Mouse (Mus musculus) limb, embryonic 12.5 days (tissue): Measurements from ENCODE around the gene BC049730. TPM values are rescaled to one million over a fixed set of nuclear protein-coding genes. Genes with fewer than 3 reads are reported as not detected.
A peak's percentile ranks its signal among the peaks of the same experiment; 100 is the strongest.
"Not testable (repeated sequence)": the region's sequence is repeated elsewhere in the genome, so short reads cannot be mapped to it uniquely, and the experiment has no call there.

Experiments used
- ATAC-seq: fragments of 200-750 bp; cut with Nextera tagmentation; 2 replicates; pipeline ENCODE4 v1.8.0; 2017; ENCODE audit warnings: low read depth, moderate TSS enrichment; ENCODE audit not compliant: insufficient number of reproducible peaks, insufficient read depth, low FRiP score, low TSS enrichment
- H3K27ac ChIP-seq: fragments of 300-500 bp; sonication (generic); 2 replicates; pipeline ENCODE4 v1.5.1; 2016; ENCODE audit warnings: mild to moderate bottlenecking, moderate library complexity
- H3K27me3 ChIP-seq: fragments of 300-500 bp; sonication (generic); 2 replicates; pipeline ENCODE4 v1.6.1; 2016; ENCODE audit warnings: mild to moderate bottlenecking, moderate library complexity
- H3K36me3 ChIP-seq: fragments of 300-500 bp; sonication (generic); 2 replicates; pipeline ENCODE4 v1.6.1; 2016; ENCODE audit warnings: mild to moderate bottlenecking, moderate library complexity
- H3K4me1 ChIP-seq: fragments of 300-500 bp; sonication (generic); replicated peaks from 2 replicates; pipeline ENCODE4 v1.6.1; 2016
- H3K4me2 ChIP-seq: fragments of 300-500 bp; sonication (generic); 2 replicates; pipeline ENCODE4 v1.6.1; 2016; ENCODE audit warnings: mild to moderate bottlenecking, moderate library complexity
- H3K4me3 ChIP-seq: fragments of 300-500 bp; sonication (generic); replicated peaks from 2 replicates; pipeline ENCODE4 v1.5.1; 2016; ENCODE audit warnings: mild to moderate bottlenecking
- H3K9ac ChIP-seq: fragments of 300-500 bp; sonication (generic); replicated peaks from 2 replicates; pipeline ENCODE4 v1.6.1; 2016; ENCODE audit warnings: mild to moderate bottlenecking, moderate library complexity
- H3K9me3 ChIP-seq: fragments of 300-500 bp; sonication (generic); 2 replicates; pipeline ENCODE4 v1.6.1; 2016; ENCODE audit warnings: mild to moderate bottlenecking, moderate library complexity
- WGBS: fragments of 180-500 bp; shearing (Covaris S2); methylation state at CpG from one replicate; pipeline ENCODE4 v1.1.7; 2016; 5-methylcytosine and 5-hydroxymethylcytosine counted together
- polyA plus RNA-seq: library from polyadenylated mRNA; unstranded; fragments of >200 nt; fragmentation: Nextera tagmentation; extraction: Ambion mirVana; gene quantifications from 2 replicates; pipeline ENCODE4 v1.2.1, GENCODE M21; 2016

The BC049730 gene
- polyA plus RNA-seq: not detected in 2 replicates

DNA sequence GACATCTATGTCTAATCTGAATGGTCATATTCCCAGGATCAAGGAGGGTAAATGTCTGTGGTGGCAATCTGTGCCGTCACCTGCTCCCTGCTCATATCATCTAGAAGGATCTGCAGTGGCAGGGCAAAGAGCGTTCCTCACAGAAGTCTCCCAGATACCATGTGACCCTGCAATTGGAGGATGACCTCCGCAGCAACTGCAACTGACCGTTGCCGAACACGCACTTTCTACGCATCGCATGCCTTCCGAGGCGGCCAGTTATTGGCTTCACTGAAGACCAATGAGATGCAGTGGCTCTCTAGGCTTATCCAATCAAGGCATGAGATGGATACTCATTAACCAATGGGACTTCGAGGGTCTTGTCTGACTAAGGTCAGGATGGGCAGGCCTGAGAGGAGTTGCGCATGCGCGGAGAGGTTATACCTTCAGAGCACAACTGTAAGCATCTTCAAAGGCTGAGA is at the start of gene BC049730:
BC049730 (plus strand) TSS at position 411 of the 461 bp plus-strand sequence.
- H3K27me3 ChIP-seq: no peaks in the 10 kb centered on the region

DNA sequence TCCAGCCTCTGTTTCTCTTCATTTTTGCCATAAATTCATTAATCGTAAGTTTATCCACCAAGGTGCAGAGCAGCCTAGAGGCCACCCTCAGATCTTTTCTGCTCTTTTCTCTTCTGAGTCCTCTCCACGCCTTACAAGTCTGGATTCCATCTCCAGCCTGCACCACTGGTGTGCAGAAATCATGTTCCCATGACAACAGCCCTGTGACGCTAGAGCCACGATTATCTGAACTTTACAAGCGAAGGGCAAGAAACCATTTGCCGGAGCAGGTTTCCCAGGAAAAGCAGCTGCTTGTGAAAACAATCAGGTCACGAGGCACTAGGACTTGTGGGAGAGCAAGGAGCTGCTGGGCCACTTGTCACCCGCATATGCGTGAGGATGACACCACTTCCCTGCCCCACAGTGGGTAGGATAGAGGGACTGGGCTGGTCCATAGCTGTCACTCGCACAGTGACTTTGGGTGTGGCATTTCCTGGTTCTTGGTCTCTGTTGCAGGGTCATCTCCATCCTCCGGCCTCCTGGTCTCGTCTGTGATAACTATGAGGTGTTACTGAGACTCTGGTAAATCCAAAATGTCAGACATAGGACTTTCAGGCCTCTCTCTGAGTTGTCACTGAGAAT is 49.2 kb upstream of the BC049730 start:
- H3K27ac ChIP-seq: no peak overlapping the region
- 55% methylated on average over 12 of the region's 12 CpGs for WGBS

More for the DNA sequence above, at the start of gene BC049730:
- no peaks in the 10 kb centered on the region for H3K9me3 ChIP-seq
- H3K36me3 ChIP-seq: no peaks in the 10 kb centered on the region
- 93% methylated on average over 14 of the region's 14 CpGs for WGBS
- H3K9ac ChIP-seq: no peak within 1 kb of the TSS
- H3K4me3 ChIP-seq: no peak within 1 kb of the TSS
- no peak for ATAC-seq
- no peak within 1 kb of the TSS for H3K4me2 ChIP-seq
- no peak within 1 kb of the TSS for H3K27ac ChIP-seq
- H3K4me1 ChIP-seq: no peaks in the 10 kb centered on the region

GRCm38 (mm10) chr7:24661118-24661904 is 47.7 kb upstream of the BC049730 start:
- WGBS: 70% methylated on average over 17 of the region's 17 CpGs
- Histone ChIP-seq H3K9ac (no peak overlapping the region), H3K4me2 (no peak overlapping the region), H3K9me3 (no peaks in the 10 kb centered on the region), H3K36me3 (no peaks in the 10 kb centered on the region), H3K27me3 (no peaks in the 10 kb centered on the region), H3K27ac (no peak overlapping the region), H3K4me3 (no peak overlapping the region), H3K4me1 (no peaks in the 10 kb centered on the region)
- no peak for ATAC-seq

More for the DNA sequence above, 49.2 kb upstream of the BC049730 start:
- H3K9me3 ChIP-seq: no peaks in the 10 kb centered on the region
- no peaks in the 10 kb centered on the region for H3K36me3 ChIP-seq
- H3K27me3 ChIP-seq: no peaks in the 10 kb centered on the region
- ATAC-seq: no peak
- no peak overlapping the region for H3K4me3 ChIP-seq
- no peaks in the 10 kb centered on the region for H3K4me1 ChIP-seq
- no peak overlapping the region for H3K9ac ChIP-seq
- H3K4me2 ChIP-seq: no peak overlapping the region

DNA sequence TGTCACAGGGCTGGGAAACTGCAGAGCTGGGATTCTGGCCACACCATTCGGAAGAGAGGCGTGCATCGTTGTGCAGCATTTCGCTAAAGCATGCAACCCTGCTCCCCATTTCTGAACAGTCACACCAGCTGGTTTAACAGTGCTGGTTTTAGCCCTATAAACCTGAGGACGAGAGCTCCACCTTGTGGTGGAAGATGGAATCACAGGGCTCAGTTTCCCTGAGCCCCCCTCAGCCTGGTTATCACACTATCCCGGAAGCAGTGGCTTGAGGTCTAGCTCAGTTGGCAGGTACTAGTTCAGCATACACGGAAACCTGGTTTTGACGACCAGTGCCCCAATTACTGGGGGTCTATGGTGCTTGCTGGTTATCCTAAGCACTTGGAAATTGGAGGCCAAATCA is 46.5 kb upstream of the BC049730 start:
- peak; percentile 52; the same call in 1 of the 2 replicates for ATAC-seq
- Histone ChIP-seq H3K4me2 (no peak overlapping the region), H3K9ac (no peak overlapping the region), H3K27ac (no peak overlapping the region), H3K36me3 (no peaks in the 10 kb centered on the region), H3K27me3 (no peaks in the 10 kb centered on the region), H3K4me3 (no peak overlapping the region), H3K4me1 (no peaks in the 10 kb centered on the region), H3K9me3 (no peaks in the 10 kb centered on the region)
- WGBS: 22% methylated on average over 8 of the region's 8 CpGs

DNA sequence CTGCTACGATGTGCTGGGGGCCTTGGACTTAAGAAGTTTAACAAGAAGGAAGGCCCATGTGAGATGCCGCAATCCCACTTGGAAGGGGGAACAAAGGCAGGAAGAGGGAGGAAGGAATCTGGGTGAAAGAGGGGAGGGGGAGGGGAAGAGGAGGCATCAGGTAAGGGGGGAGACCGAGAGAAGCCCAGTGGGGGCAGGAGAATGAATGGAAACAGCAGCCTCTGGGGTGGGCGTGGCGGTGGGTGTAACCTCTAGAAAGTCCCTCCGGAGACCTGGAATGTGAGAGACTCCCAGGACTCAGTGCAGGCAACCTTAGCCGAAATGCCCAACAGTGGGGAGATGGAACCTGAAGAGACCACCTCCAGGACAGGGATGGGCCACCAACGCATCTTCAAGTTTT is 44.7 kb upstream of the BC049730 start:
- H3K9me3 ChIP-seq: no peaks in the 10 kb centered on the region
- WGBS: 46% methylated on average over 8 of the region's 8 CpGs
- H3K27me3 ChIP-seq: no peaks in the 10 kb centered on the region
- ATAC-seq: no peak
- H3K9ac ChIP-seq: no peak overlapping the region
- no peaks in the 10 kb centered on the region for H3K4me1 ChIP-seq
- no peak overlapping the region for H3K4me2 ChIP-seq
- H3K4me3 ChIP-seq: no peak overlapping the region
- H3K27ac ChIP-seq: no peak overlapping the region
- H3K36me3 ChIP-seq: no peaks in the 10 kb centered on the region

DNA sequence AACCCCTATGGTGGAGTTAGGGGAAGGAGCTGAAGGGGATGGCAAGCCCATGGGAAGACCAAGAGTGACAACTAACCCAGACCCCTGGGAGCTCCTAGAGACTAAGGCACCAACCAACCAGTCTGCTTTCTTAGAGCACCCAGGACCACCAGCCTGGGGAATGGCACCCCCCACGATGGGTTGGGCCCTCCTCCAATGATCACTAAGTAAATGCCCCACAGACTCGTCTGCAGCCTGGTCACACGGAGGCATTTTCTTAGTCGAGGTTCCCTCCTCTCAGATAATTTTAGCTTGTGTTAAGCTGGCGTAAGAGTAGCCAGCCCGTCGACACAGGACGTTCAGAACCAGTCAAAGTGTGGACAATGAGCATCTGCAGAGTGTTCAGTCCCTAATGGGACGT is 44.1 kb upstream of the BC049730 start:
- H3K27ac ChIP-seq: no peak overlapping the region
- no peaks in the 10 kb centered on the region for H3K9me3 ChIP-seq
- H3K4me2 ChIP-seq: no peak overlapping the region
- H3K4me1 ChIP-seq: no peaks in the 10 kb centered on the region
- H3K9ac ChIP-seq: no peak overlapping the region
- no peak overlapping the region for H3K4me3 ChIP-seq
- ATAC-seq: no peak
- no peaks in the 10 kb centered on the region for H3K27me3 ChIP-seq
- WGBS: 83% methylated on average over 9 of the region's 9 CpGs
- no peaks in the 10 kb centered on the region for H3K36me3 ChIP-seq

- Histone ChIP-seq H3K4me2 (no peak overlapping the region), H3K4me3 (no peak overlapping the region), H3K27ac (no peak overlapping the region), H3K27me3 (no peaks in the 10 kb centered on the region), H3K36me3 (no peaks in the 10 kb centered on the region), H3K4me1 (no peaks in the 10 kb centered on the region), H3K9me3 (no peaks in the 10 kb centered on the region), H3K9ac (no peak overlapping the region)
- ATAC-seq: no peak
- 89% methylated on average over 23 of the region's 23 CpGs for WGBS
Measured at GRCm38 (mm10) chr7:24671944-24672439, 37.0 kb upstream of the BC049730 start.

DNA sequence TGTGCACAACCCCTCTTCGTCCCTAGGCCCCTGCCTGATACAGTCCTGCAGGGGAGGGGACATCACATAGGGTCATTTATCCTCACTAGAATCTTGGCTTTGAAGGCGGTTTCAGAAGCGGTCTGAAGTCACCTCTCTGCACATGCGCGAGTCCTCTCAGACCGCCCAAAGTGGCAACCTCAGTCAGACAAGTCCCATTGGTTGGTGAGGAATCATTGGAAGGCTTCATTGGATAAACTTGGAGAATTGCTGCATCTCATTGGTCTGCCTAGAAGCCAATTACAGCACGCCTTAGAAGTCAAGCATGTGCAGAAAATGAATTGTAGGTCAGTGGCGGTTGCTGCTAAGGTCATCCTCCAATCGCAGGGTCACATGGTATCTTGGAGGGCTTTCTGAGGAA is 32.5 kb upstream of the BC049730 start, which contains the start of gene Tex101:
Tex101 (minus strand) TSS at position 101 of the 400 bp plus-strand sequence.
- no peaks in the 10 kb centered on the region for H3K27me3 ChIP-seq
- H3K9me3 ChIP-seq: no peaks in the 10 kb centered on the region
- H3K4me3 ChIP-seq: no peak within 1 kb of the TSS
- H3K4me2 ChIP-seq: no peak within 1 kb of the TSS
- WGBS: 90% methylated on average over 9 of the region's 9 CpGs
- no peak for ATAC-seq
- H3K4me1 ChIP-seq: no peaks in the 10 kb centered on the region
- no peak within 1 kb of the TSS for H3K9ac ChIP-seq
- no peak within 1 kb of the TSS for H3K27ac ChIP-seq
- H3K36me3 ChIP-seq: no peaks in the 10 kb centered on the region

- H3K36me3 ChIP-seq, ATAC-seq, H3K4me2 ChIP-seq, H3K27ac ChIP-seq, H3K9ac ChIP-seq, H3K27me3 ChIP-seq, H3K9me3 ChIP-seq, H3K4me3 ChIP-seq, H3K4me1 ChIP-seq: not testable (repeated sequence)
- WGBS: 72% methylated on average over 7 of the region's 7 CpGs
Measured at GRCm38 (mm10) chr7:24684121-24684520, 24.9 kb upstream of the BC049730 start.

- not testable (repeated sequence) for H3K36me3 ChIP-seq, H3K4me2 ChIP-seq, H3K4me1 ChIP-seq, H3K9me3 ChIP-seq, H3K9ac ChIP-seq, ATAC-seq, H3K4me3 ChIP-seq, H3K27me3 ChIP-seq, H3K27ac ChIP-seq
- WGBS: 91% methylated on average over 10 of the region's 10 CpGs
Measured at GRCm38 (mm10) chr7:24687519-24687918, 21.5 kb upstream of the BC049730 start.

DNA sequence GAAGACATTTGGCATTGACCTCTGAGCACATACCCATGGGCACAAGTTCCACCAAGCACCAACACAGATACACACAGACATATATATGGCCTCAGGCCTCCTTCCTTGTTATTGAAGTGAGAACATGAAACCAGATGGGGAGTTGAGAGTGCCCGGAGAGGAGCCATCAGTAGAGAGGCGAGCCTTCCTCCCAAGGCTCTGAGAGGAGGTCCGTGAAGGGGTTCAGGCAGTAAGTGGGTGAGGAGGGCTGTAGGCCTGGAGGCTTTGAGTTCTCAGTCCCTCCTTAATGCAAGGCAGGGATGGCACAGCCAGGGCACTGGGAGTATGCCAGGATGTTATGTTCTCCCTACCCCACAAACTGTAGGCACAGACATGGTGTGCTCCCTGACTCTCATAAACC is 16.3 kb upstream of the BC049730 start:
- not testable (repeated sequence) for H3K9ac ChIP-seq, H3K4me2 ChIP-seq, ATAC-seq, H3K27ac ChIP-seq, H3K4me3 ChIP-seq, H3K4me1 ChIP-seq, H3K27me3 ChIP-seq, H3K9me3 ChIP-seq, H3K36me3 ChIP-seq
- 85% methylated on average over 3 of the region's 3 CpGs for WGBS
